Mouse (Mus musculus): ENCODE results near the gene Fas.

GRCm38 (mm10) chr19:34256149-34256548, 34.3 kb upstream of the Fas start:
- TF ChIP-seq CTCF (conservative IDR thresholded peaks at IDR 0.05; ENCODE audit: low read length) (no peak), POU5F1 (IDR thresholded peaks at IDR 0.05; ENCODE audit: borderline replicate concordance, low read length) (no peak)

Measured in E14TG2a.4 (cell line).